Mouse (Mus musculus) stomach, embryonic 15.5 days (tissue): Measurements from ENCODE around the gene Map2k1. TPM values are rescaled to one million over a fixed set of nuclear protein-coding genes. Genes with fewer than 3 reads are reported as not detected.

Source experiments
- ATAC-seq: fragments of 200-750 bp; cut with Nextera tagmentation; 2 replicates; pipeline ENCODE4 v1.8.0; 2017; ENCODE audit warnings: low read depth, moderate number of reproducible peaks, moderate TSS enrichment; ENCODE audit not compliant: insufficient read depth, low FRiP score
- H3K27ac ChIP-seq: fragments of 300-500 bp; sonication (generic); 2 replicates; pipeline ENCODE4 v1.5.1; 2015; ENCODE audit warnings: mild to moderate bottlenecking, inconsistent platforms
- H3K27me3 ChIP-seq: fragments of 300-500 bp; sonication (generic); replicated peaks from 2 replicates; pipeline ENCODE4 v1.6.1; 2015; ENCODE audit warnings: inconsistent platforms
- H3K36me3 ChIP-seq: fragments of 300-500 bp; sonication (generic); 2 replicates; pipeline ENCODE4 v1.6.1; 2015; ENCODE audit warnings: inconsistent platforms
- H3K4me1 ChIP-seq: fragments of 300-500 bp; sonication (generic); 2 replicates; pipeline ENCODE4 v1.6.1; 2015; ENCODE audit warnings: inconsistent platforms
- H3K4me2 ChIP-seq: fragments of 300-500 bp; sonication (generic); 2 replicates; pipeline ENCODE4 v1.6.1; 2015; ENCODE audit warnings: mild to moderate bottlenecking, inconsistent platforms
- H3K4me3 ChIP-seq: fragments of 300-500 bp; sonication (generic); replicated peaks from 2 replicates; pipeline ENCODE4 v1.5.1; 2015; ENCODE audit warnings: inconsistent platforms
- H3K9ac ChIP-seq: fragments of 300-500 bp; sonication (generic); 2 replicates; pipeline ENCODE4 v1.6.1; 2015; ENCODE audit warnings: inconsistent platforms
- H3K9me3 ChIP-seq: fragments of 300-500 bp; sonication (generic); 2 replicates; pipeline ENCODE4 v1.6.1; 2016; ENCODE audit warnings: inconsistent platforms
- WGBS: fragments of 180-500 bp; shearing (Covaris S2); methylation state at CpG from one replicate; pipeline ENCODE4 v1.1.7; 2015; 5-methylcytosine and 5-hydroxymethylcytosine counted together
- polyA plus RNA-seq: library from polyadenylated mRNA; unstranded; fragments of >200 nt; fragmentation: Nextera tagmentation; extraction: Ambion mirVana; gene quantifications from 2 replicates; pipeline ENCODE4 v1.2.1, GENCODE M21; 2015

Map2k1 gene
- polyA plus RNA-seq, 1 experiment from 2014 or later, result 88.6 TPM

DNA sequence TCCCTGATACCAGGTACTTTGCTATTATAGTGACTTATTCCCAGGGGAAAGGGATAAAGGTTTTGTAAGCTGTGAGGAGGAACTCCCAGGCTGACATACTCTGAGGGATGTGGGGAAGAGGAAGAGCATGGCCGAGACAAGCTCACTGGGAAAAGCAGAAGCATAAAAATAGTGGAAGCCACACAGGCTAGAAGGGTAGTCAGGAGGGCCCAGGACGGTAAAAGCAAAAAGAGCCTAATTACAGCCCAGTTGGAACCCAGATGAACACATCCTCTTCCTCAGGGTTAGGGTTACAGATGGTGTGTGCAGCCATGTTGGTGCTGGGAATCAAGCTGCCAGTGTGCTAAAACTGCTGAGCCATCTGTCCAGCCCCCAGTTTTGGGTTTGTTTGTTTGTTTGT, 31.3 kb downstream of the Map2k1 start:
- 57% methylated on average over 2 of the region's 2 CpGs for WGBS

GRCm38 (mm10) chr9:64221480-64221879, 32.0 kb downstream of the Map2k1 start:
- Histone ChIP-seq H3K27ac (no peak overlapping the region), H3K9ac (no peak overlapping the region), H3K4me1 (peaks cover 5% of the 10 kb centered on the region), H3K4me2 (no peak overlapping the region), H3K9me3 (no peaks in the 10 kb centered on the region), H3K4me3 (no peak overlapping the region), H3K36me3 (no peaks in the 10 kb centered on the region), H3K27me3 (no peaks in the 10 kb centered on the region)
- ATAC-seq, result no peak
- 76% methylated on average over 4 of the region's 4 CpGs for WGBS

More for the DNA sequence above, 31.3 kb downstream of the Map2k1 start:
- H3K27ac ChIP-seq, result no peak overlapping the region
- H3K9ac ChIP-seq, result no peak overlapping the region
- peaks cover 5% of the 10 kb centered on the region for H3K4me1 ChIP-seq
- no peak overlapping the region for H3K4me3 ChIP-seq
- no peaks in the 10 kb centered on the region for H3K36me3 ChIP-seq
- H3K4me2 ChIP-seq, result no peak overlapping the region
- H3K9me3 ChIP-seq, result no peaks in the 10 kb centered on the region
- ATAC-seq, result no peak
- no peaks in the 10 kb centered on the region for H3K27me3 ChIP-seq

- Histone ChIP-seq H3K4me1 (peaks cover 5% of the 10 kb centered on the region), H3K9ac (no peak overlapping the region), H3K27ac (no peak overlapping the region), H3K36me3 (no peaks in the 10 kb centered on the region), H3K4me3 (no peak overlapping the region), H3K4me2 (no peak overlapping the region), H3K27me3 (no peaks in the 10 kb centered on the region), H3K9me3 (no peaks in the 10 kb centered on the region)
- ATAC-seq, result no peak
- WGBS, result 51% methylated on average over 1 of the region's 1 CpGs
Measured at GRCm38 (mm10) chr9:64220603-64221002, 32.8 kb downstream of the Map2k1 start.

GRCm38 (mm10) chr9:64219772-64220420, 33.5 kb downstream of the Map2k1 start:
- H3K27ac ChIP-seq, result no peak overlapping the region
- no peak overlapping the region for H3K9ac ChIP-seq
- H3K4me2 ChIP-seq, result no peak overlapping the region
- no peak overlapping the region for H3K4me3 ChIP-seq
- H3K4me1 ChIP-seq, result peaks cover 5% of the 10 kb centered on the region
- H3K36me3 ChIP-seq, result no peaks in the 10 kb centered on the region
- no peak for ATAC-seq
- 81% methylated on average over 10 of the region's 10 CpGs for WGBS
- no peaks in the 10 kb centered on the region for H3K27me3 ChIP-seq
- H3K9me3 ChIP-seq, result no peaks in the 10 kb centered on the region

GRCm38 (mm10) chr9:64219305-64219704, 34.1 kb downstream of the Map2k1 start:
- WGBS, result 75% methylated on average over 1 of the region's 1 CpGs
- Histone ChIP-seq H3K36me3 (no peaks in the 10 kb centered on the region), H3K27ac (no peak overlapping the region), H3K4me1 (peaks cover 5% of the 10 kb centered on the region), H3K9ac (no peak overlapping the region), H3K4me2 (no peak overlapping the region), H3K27me3 (no peaks in the 10 kb centered on the region), H3K9me3 (no peaks in the 10 kb centered on the region), H3K4me3 (no peak overlapping the region)
- no peak for ATAC-seq

GRCm38 (mm10) chr9:64217887-64218286, 35.5 kb downstream of the Map2k1 start:
- no peaks in the 10 kb centered on the region for H3K36me3 ChIP-seq
- H3K4me3 ChIP-seq, result no peak overlapping the region
- H3K27me3 ChIP-seq, result no peaks in the 10 kb centered on the region
- H3K4me1 ChIP-seq, result peaks cover 5% of the 10 kb centered on the region
- no peak overlapping the region for H3K27ac ChIP-seq
- no peak for ATAC-seq
- no peaks in the 10 kb centered on the region for H3K9me3 ChIP-seq
- no peak overlapping the region for H3K9ac ChIP-seq
- no peak overlapping the region for H3K4me2 ChIP-seq

GRCm38 (mm10) chr9:64216641-64217040, 36.8 kb downstream of the Map2k1 start:
- ATAC-seq, result no peak
- H3K9me3 ChIP-seq, result no peaks in the 10 kb centered on the region
- WGBS, result 87% methylated on average over 2 of the region's 2 CpGs

GRCm38 (mm10) chr9:64216090-64216489, 37.3 kb downstream of the Map2k1 start:
- no peak overlapping the region for H3K27ac ChIP-seq
- no peak overlapping the region for H3K9ac ChIP-seq
- no peak overlapping the region for H3K4me2 ChIP-seq
- H3K36me3 ChIP-seq, result 0 out of 2 replicates have a peak, but pooled peaks cover 8% of the 10 kb centered on the region
- no peak overlapping the region for H3K4me3 ChIP-seq
- no peak for ATAC-seq
- H3K27me3 ChIP-seq, result no peaks in the 10 kb centered on the region
- WGBS, result 43% methylated on average over 4 of the region's 4 CpGs
- no peaks in the 10 kb centered on the region for H3K9me3 ChIP-seq
- H3K4me1 ChIP-seq, result peaks cover 5% of the 10 kb centered on the region

More at GRCm38 (mm10) chr9:64216641-64217040, 36.8 kb downstream of the Map2k1 start:
- Histone ChIP-seq H3K9ac (no peak overlapping the region), H3K4me1 (peaks cover 5% of the 10 kb centered on the region), H3K36me3 (0 out of 2 replicates have a peak, but pooled peaks cover 6% of the 10 kb centered on the region), H3K4me2 (no peak overlapping the region), H3K27me3 (no peaks in the 10 kb centered on the region), H3K27ac (no peak overlapping the region), H3K4me3 (no peak overlapping the region)

DNA sequence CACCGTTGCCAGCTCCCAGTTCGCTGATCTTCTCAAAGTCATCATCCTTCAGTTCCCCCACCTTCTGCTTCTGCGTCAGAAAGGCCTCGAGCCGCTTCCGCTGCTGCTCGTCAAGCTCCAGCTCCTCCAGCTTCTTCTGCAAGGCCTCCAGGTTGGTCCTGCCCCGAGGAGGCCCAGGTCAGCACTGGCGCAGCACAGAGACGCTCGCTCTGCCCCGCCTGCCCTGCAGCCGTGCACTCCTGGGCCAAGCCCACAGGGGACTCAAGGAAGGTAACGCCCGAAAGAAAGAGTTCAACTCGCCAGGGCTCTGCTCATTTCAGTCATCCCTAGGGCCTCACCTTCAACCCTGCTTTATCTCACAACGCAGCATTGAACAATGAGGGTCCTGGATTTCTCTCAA, 39.0 kb downstream of the Map2k1 start:
- H3K4me1 ChIP-seq, result no peaks in the 10 kb centered on the region; the same call in 1 of the 2 replicates
- no peak overlapping the region for H3K9ac ChIP-seq
- WGBS, result 81% methylated on average over 17 of the region's 17 CpGs
- no peaks in the 10 kb centered on the region for H3K27me3 ChIP-seq
- no peak overlapping the region for H3K4me2 ChIP-seq
- H3K9me3 ChIP-seq, result no peaks in the 10 kb centered on the region
- 0 out of 2 replicates have a peak, but pooled peaks cover 8% of the 10 kb centered on the region for H3K36me3 ChIP-seq
- 0 out of 2 replicates have a peak, but pooled peaks have one; percentile 31 for ATAC-seq
- H3K27ac ChIP-seq, result no peak overlapping the region
- no peak overlapping the region for H3K4me3 ChIP-seq

DNA sequence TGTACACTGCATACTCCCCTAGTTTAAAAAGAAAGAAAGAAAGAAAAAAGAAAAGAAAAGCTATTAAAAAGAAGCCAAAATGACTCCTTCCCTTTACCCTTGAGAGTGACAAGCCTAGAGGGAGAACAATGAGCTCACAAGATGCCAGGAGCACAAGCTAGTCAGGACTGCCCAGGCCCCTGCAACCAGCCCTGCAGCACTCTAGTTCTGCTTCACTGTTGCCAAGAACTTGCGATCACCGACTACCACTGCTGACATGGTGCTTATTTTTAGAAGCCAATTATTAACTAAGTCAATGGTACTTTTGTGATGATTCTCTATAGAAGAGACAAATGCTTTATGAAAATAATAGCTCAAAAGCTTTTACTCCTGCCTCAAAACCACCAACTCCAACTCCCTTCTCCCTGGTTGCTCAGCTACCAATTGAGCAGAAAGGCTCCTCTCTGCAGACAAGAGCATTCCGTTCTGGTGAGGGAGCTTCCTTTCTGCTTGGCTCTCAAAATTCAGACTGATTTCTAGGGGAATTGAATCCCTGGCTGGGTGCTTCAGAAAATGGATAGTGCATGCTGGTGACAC, 45.8 kb downstream of the Map2k1 start:
- Histone ChIP-seq H3K27ac (no peak overlapping the region), H3K9ac (no peak overlapping the region), H3K4me1 (no peaks in the 10 kb centered on the region), H3K9me3 (no peaks in the 10 kb centered on the region), H3K36me3 (0 out of 2 replicates have a peak, but pooled peaks cover 10% of the 10 kb centered on the region), H3K27me3 (no peaks in the 10 kb centered on the region), H3K4me2 (no peak overlapping the region), H3K4me3 (no peak overlapping the region)
- no peak for ATAC-seq
- WGBS, result 65% methylated on average over 3 of the region's 3 CpGs

GRCm38 (mm10) chr9:64202866-64203265, 50.6 kb downstream of the Map2k1 start:
- Histone ChIP-seq H3K36me3 (0 out of 2 replicates have a peak, but pooled peaks cover 6% of the 10 kb centered on the region), H3K4me2 (no peak overlapping the region), H3K27ac (no peak overlapping the region), H3K27me3 (no peaks in the 10 kb centered on the region), H3K9ac (no peak overlapping the region), H3K4me1 (peaks cover 4% of the 10 kb centered on the region; the same call in 1 of the 2 replicates), H3K9me3 (no peaks in the 10 kb centered on the region), H3K4me3 (no peak overlapping the region)
- ATAC-seq, result no peak

GRCm38 (mm10) chr9:64202331-64202730, 51.1 kb downstream of the Map2k1 start:
- H3K27me3 ChIP-seq, result no peaks in the 10 kb centered on the region
- 0 out of 2 replicates have a peak, but pooled peaks cover 6% of the 10 kb centered on the region for H3K36me3 ChIP-seq
- H3K4me2 ChIP-seq, result no peak overlapping the region
- H3K4me3 ChIP-seq, result no peak overlapping the region
- no peaks in the 10 kb centered on the region for H3K9me3 ChIP-seq
- H3K27ac ChIP-seq, result 0 out of 2 replicates have a peak overlapping the region, but pooled peaks have one; percentile 5
- H3K9ac ChIP-seq, result no peak overlapping the region
- H3K4me1 ChIP-seq, result peaks cover 4% of the 10 kb centered on the region; the same call in 1 of the 2 replicates
- ATAC-seq, result no peak
